Mouse (Mus musculus): ENCODE data around the gene Sp6. TPM values are rescaled to one million over a fixed set of nuclear protein-coding genes. Genes with fewer than 3 reads are reported as not detected.

The Sp6 gene
- total RNA-seq (2021): under 1 TPM; 0.21 to 0.77 TPM
- long read RNA-seq, experiment 1, partial matches to known transcripts: 0 of 2 reads
- long read RNA-seq, experiment 1, other reads (novel, unspliced or antisense): 2 of 2 reads
- long read RNA-seq, experiment 2, partial matches to known transcripts: 0 of 1 reads
- long read RNA-seq, experiment 2, other reads (novel, unspliced or antisense): 1 of 1 reads

- DNase-seq: no peak
These were observed at the start of gene Sp6 for GRCm38 (mm10) chr11:97013121-97013670. Gene Sp6 (plus strand): TSS chr11:97013394.

- peak; percentile 95 for DNase-seq
These were observed 49.6 kb upstream of the Sp6 start for GRCm38 (mm10) chr11:96963580-96963979.

- DNase-seq: no peak
These were observed 47.0 kb upstream of the Sp6 start for GRCm38 (mm10) chr11:96966172-96966571.

- DNase-seq: no peak
These were observed 46.2 kb upstream of the Sp6 start for GRCm38 (mm10) chr11:96966914-96967543.

- DNase-seq: no peak
These were observed 45.5 kb upstream of the Sp6 start for GRCm38 (mm10) chr11:96967544-96968269.

- no peak for DNase-seq
These were observed 44.7 kb upstream of the Sp6 start for GRCm38 (mm10) chr11:96968476-96968875.

GRCm38 (mm10) chr11:96969280-96969722, 43.9 kb upstream of the Sp6 start:
- peak; percentile 25 for DNase-seq

- DNase-seq: peak; percentile 69
These were observed 43.4 kb upstream of the Sp6 start for GRCm38 (mm10) chr11:96969746-96970145.

GRCm38 (mm10) chr11:96970341-96970740, 42.9 kb upstream of the Sp6 start:
- no peak for DNase-seq

GRCm38 (mm10) chr11:96972906-96973305, 40.3 kb upstream of the Sp6 start:
- DNase-seq: no peak

- DNase-seq: no peak
These were observed 39.7 kb upstream of the Sp6 start for GRCm38 (mm10) chr11:96973426-96973964.

GRCm38 (mm10) chr11:96974813-96975212, 38.4 kb upstream of the Sp6 start:
- no peak for DNase-seq

GRCm38 (mm10) chr11:96975511-96976378, 37.4 kb upstream of the Sp6 start:
- DNase-seq: no peak

- DNase-seq: no peak
These were observed 36.9 kb upstream of the Sp6 start for GRCm38 (mm10) chr11:96976379-96976687.

- DNase-seq: peak; percentile 90
These were observed 36.1 kb upstream of the Sp6 start for GRCm38 (mm10) chr11:96976911-96977591.

- DNase-seq: peak; percentile 96
These were observed 35.4 kb upstream of the Sp6 start for GRCm38 (mm10) chr11:96977606-96978400.

GRCm38 (mm10) chr11:96978401-96979246, 34.6 kb upstream of the Sp6 start:
- DNase-seq: no peak

GRCm38 (mm10) chr11:96979329-96979728, 33.9 kb upstream of the Sp6 start:
- no peak for DNase-seq

- no peak for DNase-seq
These were observed 33.2 kb upstream of the Sp6 start for GRCm38 (mm10) chr11:96980021-96980420.

- no peak for DNase-seq
These were observed 31.7 kb upstream of the Sp6 start for GRCm38 (mm10) chr11:96981461-96981860.
